Mouse (Mus musculus): ENCODE measurements around the gene Samd4b. TPM values are rescaled to one million over a fixed set of nuclear protein-coding genes. Genes with fewer than 3 reads are reported as not detected.
A peak's percentile ranks its signal among the peaks of the same experiment; 100 is the strongest.

Samd4b gene
- polyA plus RNA-seq, 1 experiment from 2014 or later: 3.5 TPM

GRCm38 (mm10) chr7:28476191-28476590 is 121.8 kb downstream of the Samd4b start:
- ATAC-seq (no peak), DNase-seq (no peak)
- Histone ChIP-seq H3K9me3 (ENCODE audit: low read length) (no peaks in the 10 kb centered on the region), H3K27ac (ENCODE audit: low read depth) (no peak overlapping the region), H3K27me3 (ENCODE audit: insufficient read depth, low read length) (no peaks in the 10 kb centered on the region), H3K9ac (replicated peaks) (no peak overlapping the region), H3K36me3 (replicated peaks; ENCODE audit: insufficient read depth, low read length) (no peaks in the 10 kb centered on the region), H3K4me2 (ENCODE audit: low read depth, low read length) (no peak overlapping the region), H3K4me1 (ENCODE audit: insufficient read depth) (no peaks in the 10 kb centered on the region), H3K4me3 (ENCODE audit: low read depth, low read length) (no peak overlapping the region)
- 82% methylated on average over 6 of the region's 6 CpGs for WGBS (ENCODE audit: insufficient replicate concordance)
- TF ChIP-seq CTCF (IDR thresholded peaks at IDR 0.05; ENCODE audit: low read depth): 0 out of 2 replicates have a peak, but pooled peaks have one; percentile 18
- TF ChIP-seq EP300 (IDR thresholded peaks at IDR 0.05; ENCODE audit: low read depth): no peak

- Histone ChIP-seq H3K4me1 (ENCODE audit: insufficient read depth) (peaks cover 13% of the 10 kb centered on the region), H3K9ac (replicated peaks) (peak overlapping the region; percentile 50), H3K36me3 (replicated peaks; ENCODE audit: insufficient read depth, low read length) (no peaks in the 10 kb centered on the region), H3K4me2 (ENCODE audit: low read depth, low read length) (peak overlapping the region; percentile 81), H3K27me3 (ENCODE audit: insufficient read depth, low read length) (peaks cover 17% of the 10 kb centered on the region), H3K4me3 (ENCODE audit: low read depth, low read length) (peak overlapping the region; percentile 48), H3K9me3 (ENCODE audit: low read length) (no peaks in the 10 kb centered on the region), H3K27ac (ENCODE audit: low read depth) (no peak overlapping the region)
- ATAC-seq (peak; percentile 77), DNase-seq (peak; percentile 71)
- TF ChIP-seq EP300 (IDR thresholded peaks at IDR 0.05; ENCODE audit: low read depth): no peak
- TF ChIP-seq CTCF (IDR thresholded peaks at IDR 0.05; ENCODE audit: low read depth): no peak
- 4% methylated on average over 50 of the region's 63 CpGs for WGBS (ENCODE audit: insufficient replicate concordance)
Observed at GRCm38 (mm10) chr7:28467213-28467751, 130.7 kb downstream of the Samd4b start.

- peak overlapping the region; percentile 50 for H3K9ac ChIP-seq (replicated peaks)
- peaks cover 13% of the 10 kb centered on the region for H3K4me1 ChIP-seq (ENCODE audit: insufficient read depth)
- peak overlapping the region; percentile 81 for H3K4me2 ChIP-seq (ENCODE audit: low read depth, low read length)
- peak overlapping the region; percentile 48 for H3K4me3 ChIP-seq (ENCODE audit: low read depth, low read length)
- 65% methylated on average over 38 of the region's 40 CpGs for WGBS (ENCODE audit: insufficient replicate concordance)
- TF ChIP-seq EP300 (IDR thresholded peaks at IDR 0.05; ENCODE audit: low read depth): no peak
- TF ChIP-seq CTCF (IDR thresholded peaks at IDR 0.05; ENCODE audit: low read depth): no peak
- DNase-seq: no peak
- 0 out of 2 replicates have a peak, but pooled peaks have one; percentile 51 for ATAC-seq
- peaks cover 17% of the 10 kb centered on the region for H3K27me3 ChIP-seq (ENCODE audit: insufficient read depth, low read length)
- no peaks in the 10 kb centered on the region for H3K36me3 ChIP-seq (replicated peaks; ENCODE audit: insufficient read depth, low read length)
- no peaks in the 10 kb centered on the region for H3K9me3 ChIP-seq (ENCODE audit: low read length)
- no peak overlapping the region for H3K27ac ChIP-seq (ENCODE audit: low read depth)
Observed at GRCm38 (mm10) chr7:28466721-28467212, 131.2 kb downstream of the Samd4b start.

GRCm38 (mm10) chr7:28464416-28465212 is 133.3 kb downstream of the Samd4b start:
- peaks cover 10% of the 10 kb centered on the region for H3K4me1 ChIP-seq (ENCODE audit: insufficient read depth)
- TF ChIP-seq CTCF (IDR thresholded peaks at IDR 0.05; ENCODE audit: low read depth) (no peak), EP300 (IDR thresholded peaks at IDR 0.05; ENCODE audit: low read depth) (no peak)
- H3K4me2 ChIP-seq (ENCODE audit: low read depth, low read length): no peak overlapping the region
- H3K9me3 ChIP-seq (ENCODE audit: low read length): no peaks in the 10 kb centered on the region
- ATAC-seq (peak; percentile 62; the same call in 1 of the 2 replicates), DNase-seq (peak; percentile 59)
- WGBS (ENCODE audit: insufficient replicate concordance): 53% methylated on average over 10 of the region's 10 CpGs
- H3K27ac ChIP-seq (ENCODE audit: low read depth): no peak overlapping the region
- H3K9ac ChIP-seq (replicated peaks): no peak overlapping the region
- no peak overlapping the region for H3K4me3 ChIP-seq (ENCODE audit: low read depth, low read length)
- H3K27me3 ChIP-seq (ENCODE audit: insufficient read depth, low read length): peaks cover 17% of the 10 kb centered on the region
- H3K36me3 ChIP-seq (replicated peaks; ENCODE audit: insufficient read depth, low read length): no peaks in the 10 kb centered on the region

- H3K9ac ChIP-seq (replicated peaks): no peak overlapping the region
- no peak for TF ChIP-seq EP300 (IDR thresholded peaks at IDR 0.05; ENCODE audit: low read depth)
- H3K9me3 ChIP-seq (ENCODE audit: low read length): no peaks in the 10 kb centered on the region
- DNase-seq: no peak
- peaks cover 12% of the 10 kb centered on the region for H3K27me3 ChIP-seq (ENCODE audit: insufficient read depth, low read length)
- peaks cover 10% of the 10 kb centered on the region for H3K4me1 ChIP-seq (ENCODE audit: insufficient read depth)
- WGBS (ENCODE audit: insufficient replicate concordance): 62% methylated on average over 2 of the region's 2 CpGs
- no peak overlapping the region for H3K4me3 ChIP-seq (ENCODE audit: low read depth, low read length)
- no peak for ATAC-seq
- H3K36me3 ChIP-seq (replicated peaks; ENCODE audit: insufficient read depth, low read length): no peaks in the 10 kb centered on the region
- no peak overlapping the region for H3K4me2 ChIP-seq (ENCODE audit: low read depth, low read length)
- no peak overlapping the region for H3K27ac ChIP-seq (ENCODE audit: low read depth)
Observed at GRCm38 (mm10) chr7:28462769-28463168, 135.2 kb downstream of the Samd4b start.

- WGBS (ENCODE audit: insufficient replicate concordance): 72% methylated on average over 5 of the region's 5 CpGs
- H3K4me3 ChIP-seq (ENCODE audit: low read depth, low read length): no peak overlapping the region
- H3K4me2 ChIP-seq (ENCODE audit: low read depth, low read length): no peak overlapping the region
- DNase-seq (no peak), ATAC-seq (no peak)
- no peak for TF ChIP-seq EP300 (IDR thresholded peaks at IDR 0.05; ENCODE audit: low read depth)
- TF ChIP-seq CTCF (IDR thresholded peaks at IDR 0.05; ENCODE audit: low read depth): no peak
- H3K36me3 ChIP-seq (replicated peaks; ENCODE audit: insufficient read depth, low read length): no peaks in the 10 kb centered on the region
- no peaks in the 10 kb centered on the region for H3K9me3 ChIP-seq (ENCODE audit: low read length)
- H3K27ac ChIP-seq (ENCODE audit: low read depth): no peak overlapping the region
- H3K27me3 ChIP-seq (ENCODE audit: insufficient read depth, low read length): no peaks in the 10 kb centered on the region
- no peak overlapping the region for H3K9ac ChIP-seq (replicated peaks)
- no peaks in the 10 kb centered on the region for H3K4me1 ChIP-seq (ENCODE audit: insufficient read depth)
Observed at GRCm38 (mm10) chr7:28460361-28460760, 137.6 kb downstream of the Samd4b start.
